Mouse (Mus musculus) regulatory T cell (primary cell): ENCODE measurements around the gene Cep170b.

ENCODE experiments used
- in situ Hi-C: fragments of 300-600 bp; cut with MboI, MseI; formaldehyde crosslinking; loops from one replicate; pipeline ENCODE4 v1.15.1; 2025; ENCODE audit warnings: high pct_unique_total_duplicates

Cep170b gene

DNA sequence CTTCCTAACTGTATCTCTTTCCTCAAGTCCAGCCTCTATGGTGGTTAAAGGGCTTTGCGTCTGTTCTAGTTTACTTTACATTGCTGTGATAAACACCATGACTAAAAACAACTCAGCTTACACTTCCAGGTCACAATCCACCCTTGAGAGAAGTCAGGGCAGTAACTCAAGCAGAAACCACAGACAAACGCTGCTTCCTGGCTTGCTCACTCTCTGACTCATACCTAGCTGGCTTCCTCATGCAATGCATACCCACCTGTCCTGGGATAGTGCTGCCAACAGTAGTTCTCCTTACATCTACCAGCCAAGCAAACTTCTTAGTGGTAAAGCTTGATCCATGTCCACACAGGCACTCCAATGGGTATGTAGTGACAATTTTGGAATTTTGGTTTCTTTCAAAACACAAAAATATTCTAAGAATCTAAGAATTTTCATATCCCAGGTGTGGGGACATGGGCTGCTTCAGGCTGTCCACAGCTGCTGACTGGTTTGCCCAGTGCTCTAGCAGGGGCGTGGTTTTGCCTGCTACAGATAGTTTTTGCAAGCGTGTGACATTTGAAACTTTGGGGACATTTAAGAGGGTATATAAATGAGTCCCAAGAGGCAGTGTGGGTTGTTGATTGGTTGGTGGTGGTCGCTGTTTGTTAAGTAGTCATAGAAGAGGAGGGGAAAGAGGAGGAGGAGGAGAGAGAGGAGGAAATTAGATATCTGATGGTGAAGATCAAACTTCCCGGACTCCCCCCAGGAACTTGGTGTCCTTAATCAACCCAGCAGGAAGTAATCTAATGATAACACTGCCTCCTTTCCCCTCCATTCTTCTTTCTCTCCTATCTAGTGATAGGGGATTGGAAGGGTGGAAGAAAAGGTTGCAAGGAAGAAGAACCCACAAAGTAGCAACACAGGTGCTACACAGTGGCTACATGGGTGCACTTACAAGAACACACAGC is 17.6 kb upstream of the Cep170b start:
- in situ Hi-C loops, result no loop called here

DNA sequence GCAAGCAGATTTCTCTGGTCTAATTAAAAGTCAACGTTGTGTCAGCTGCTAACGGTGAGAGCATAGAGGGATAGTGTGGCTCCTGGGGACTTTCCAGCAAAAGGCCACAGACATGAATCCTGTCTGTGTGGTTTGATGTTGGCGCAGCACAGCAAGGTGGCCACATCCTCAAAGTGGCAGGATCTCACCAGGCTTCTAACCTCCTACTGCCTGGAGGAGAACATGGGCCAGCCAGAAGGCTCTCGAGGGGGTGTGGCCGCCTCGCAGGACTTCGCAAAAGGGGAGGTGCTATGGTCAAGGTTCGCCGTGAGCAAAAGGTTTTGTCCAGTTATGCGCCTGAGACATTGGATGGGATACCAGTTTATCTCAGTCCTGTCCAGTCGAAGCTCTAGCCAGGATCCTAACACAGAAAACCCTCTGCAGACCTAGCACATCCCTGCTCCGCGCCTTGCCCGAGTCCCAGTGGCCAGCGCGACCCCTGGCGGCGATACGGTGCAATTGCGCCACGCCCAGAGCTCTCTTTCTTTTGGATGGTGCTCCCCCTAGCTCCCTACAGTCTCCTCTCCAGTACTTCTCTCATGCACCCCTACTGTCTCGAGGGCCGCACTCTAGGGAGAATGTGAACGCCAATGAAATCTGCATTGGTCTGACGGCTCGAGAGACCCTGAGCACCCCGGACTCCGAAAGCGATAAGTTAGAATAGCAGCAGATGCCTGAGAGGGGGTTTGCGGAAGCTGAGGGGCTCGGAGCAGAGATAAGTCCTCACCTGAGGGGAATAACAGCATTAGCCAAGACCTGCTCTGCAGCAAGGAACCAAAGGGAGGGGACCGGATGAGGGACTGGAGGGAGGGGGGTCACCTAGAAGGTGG is 13.3 kb upstream of the Cep170b start:
- in situ Hi-C loops, result loop anchor here (5.0 kb wide), 1 partner anchor 50 kb away; no protein-coding TSS in a partner anchor

DNA sequence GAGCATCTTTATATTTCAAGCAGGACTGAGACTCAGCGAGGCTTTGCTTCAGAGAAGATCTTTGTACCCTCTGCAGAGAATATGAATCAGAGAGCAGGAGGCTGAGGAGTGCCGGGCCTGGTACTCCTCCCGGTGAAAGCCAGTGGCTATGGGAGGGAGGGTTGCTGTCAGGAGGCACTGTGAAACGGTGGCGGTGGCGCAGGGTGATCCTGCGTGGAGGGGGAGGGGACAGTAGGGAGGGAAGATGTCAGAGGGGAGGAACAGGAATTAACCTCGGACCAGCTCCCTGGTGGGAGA is 12.7 kb upstream of the Cep170b start:
- in situ Hi-C loops, result loop anchor here (5.0 kb wide), 1 partner anchor 50 kb away; no protein-coding TSS in a partner anchor

DNA sequence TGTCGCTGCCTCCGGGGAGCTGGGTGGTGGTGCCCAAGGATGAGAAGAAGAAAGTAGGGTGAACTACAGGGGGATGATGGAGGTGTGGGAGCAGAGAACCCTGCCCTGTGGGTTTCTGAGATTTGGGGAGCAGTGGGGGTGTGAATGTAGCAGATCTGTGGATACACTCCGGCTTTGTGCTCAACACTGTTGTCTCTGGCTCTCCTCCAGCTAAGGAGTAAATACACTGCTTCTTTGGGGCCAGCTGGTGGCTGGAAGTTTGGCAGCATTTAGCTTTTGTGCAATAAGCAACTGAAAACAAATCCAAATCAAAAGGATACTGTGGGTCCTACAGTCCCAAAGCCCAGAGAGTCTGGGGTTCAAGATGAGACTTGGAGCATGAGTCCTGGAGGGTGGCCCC is 6.3 kb upstream of the Cep170b start:
- in situ Hi-C loops, result no loop called here

DNA sequence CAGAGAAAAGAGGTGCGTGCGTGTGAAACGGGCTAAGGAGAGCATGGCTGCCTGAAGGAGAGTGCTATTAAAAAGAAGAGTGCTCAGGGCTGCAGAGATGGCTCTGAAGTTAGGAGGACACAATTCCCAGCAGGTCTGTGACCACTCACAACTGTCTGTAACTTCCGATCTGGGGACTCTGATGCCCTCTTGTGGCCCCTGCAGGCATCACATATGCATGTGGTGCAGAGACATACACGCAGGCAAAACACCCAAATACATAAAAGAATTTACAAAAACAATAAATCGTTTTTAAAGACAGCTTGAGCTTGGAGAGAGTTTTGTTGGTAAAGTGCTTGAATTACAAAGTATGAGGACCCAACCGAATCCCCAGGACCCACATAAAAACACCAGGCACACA is 3.1 kb upstream of the Cep170b start:
- in situ Hi-C loops, result no loop called here

DNA sequence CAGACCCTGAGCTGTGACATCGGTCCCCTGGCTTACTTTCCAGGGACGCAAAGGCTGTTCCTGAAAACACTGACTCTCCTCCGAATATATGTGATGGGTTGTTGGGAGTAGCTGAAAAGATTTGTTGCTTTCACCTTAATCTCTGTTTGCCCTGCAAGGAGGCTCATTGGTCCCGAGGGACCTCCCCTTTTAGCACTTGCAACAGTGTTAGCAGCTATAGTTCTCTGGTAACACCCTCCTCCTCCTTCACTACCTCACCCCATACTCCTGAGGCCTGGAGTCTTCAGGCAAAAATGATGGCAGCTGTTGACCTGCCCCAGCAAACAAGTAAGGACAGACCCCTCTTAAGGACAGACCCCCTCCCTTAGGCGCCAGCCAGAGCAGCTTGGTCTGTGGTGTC is 1.3 kb upstream of the Cep170b start:
- in situ Hi-C loops, result no loop called here

DNA sequence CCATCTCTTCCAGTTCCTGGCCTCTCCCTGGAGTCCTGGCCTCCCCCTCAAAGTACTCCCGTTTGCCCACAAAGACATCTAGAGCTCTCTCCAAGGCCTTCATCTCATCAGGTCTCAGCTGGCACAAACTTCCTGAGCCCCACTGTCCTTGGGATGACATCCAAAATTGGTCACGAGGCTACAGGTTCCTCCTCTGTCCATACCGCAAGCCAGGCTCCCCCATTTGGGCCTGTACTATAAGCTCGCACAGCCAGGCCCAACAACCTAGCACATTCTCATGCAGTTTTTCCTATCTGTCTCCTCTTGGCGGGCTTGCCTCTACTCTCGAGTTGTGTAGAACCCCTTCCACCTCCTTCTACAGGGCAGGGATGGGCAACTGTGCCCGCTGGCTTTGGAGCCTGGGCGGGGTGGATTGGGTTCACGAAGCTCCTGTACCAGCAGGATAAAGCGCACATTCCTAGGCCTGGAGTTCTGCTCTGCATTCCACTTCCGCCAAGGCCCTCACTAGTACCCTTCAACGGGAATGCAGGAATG is 702 bp downstream of the Cep170b start:
- in situ Hi-C loops, result no loop called here

DNA sequence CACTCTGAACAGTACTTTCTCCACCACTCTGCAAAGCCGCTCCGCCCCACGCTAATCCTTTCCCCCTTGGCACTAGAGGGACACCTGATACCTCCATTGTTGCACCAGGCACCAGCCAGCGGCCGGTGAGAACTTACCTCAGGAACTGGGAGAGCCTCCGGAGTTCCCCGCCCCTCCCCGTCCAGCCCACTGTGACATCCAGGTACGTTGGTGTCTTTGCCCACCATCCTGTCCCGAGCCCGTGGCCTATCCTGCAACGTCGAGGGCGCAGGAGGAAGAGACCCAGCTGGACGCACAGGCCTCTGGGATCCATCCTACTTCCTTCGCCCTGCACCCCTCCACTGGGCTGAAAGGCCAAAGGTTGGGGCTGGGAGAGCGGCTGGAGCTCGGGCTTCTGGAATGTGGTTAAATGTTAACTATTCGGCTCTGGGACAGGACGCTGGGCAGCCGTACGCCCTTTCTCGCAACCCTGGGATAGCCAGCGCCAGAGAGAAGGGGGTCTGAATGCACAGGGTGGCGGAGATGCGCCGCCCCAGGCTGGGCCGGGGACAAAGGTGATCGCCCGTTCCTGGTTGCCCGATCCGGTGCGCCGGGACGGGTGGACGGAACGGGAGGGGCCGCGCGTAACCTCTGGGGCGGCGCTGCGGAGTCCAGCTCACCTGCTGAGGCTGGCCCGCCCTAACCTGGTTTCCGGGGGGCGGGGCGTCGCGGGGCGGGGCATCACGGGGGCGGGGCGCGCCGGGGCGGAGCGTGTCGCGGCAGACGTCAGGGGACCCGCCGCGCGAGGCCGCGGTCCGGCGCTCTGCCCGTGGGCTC is 1.4 kb downstream of the Cep170b start:
- in situ Hi-C loops, result no loop called here

DNA sequence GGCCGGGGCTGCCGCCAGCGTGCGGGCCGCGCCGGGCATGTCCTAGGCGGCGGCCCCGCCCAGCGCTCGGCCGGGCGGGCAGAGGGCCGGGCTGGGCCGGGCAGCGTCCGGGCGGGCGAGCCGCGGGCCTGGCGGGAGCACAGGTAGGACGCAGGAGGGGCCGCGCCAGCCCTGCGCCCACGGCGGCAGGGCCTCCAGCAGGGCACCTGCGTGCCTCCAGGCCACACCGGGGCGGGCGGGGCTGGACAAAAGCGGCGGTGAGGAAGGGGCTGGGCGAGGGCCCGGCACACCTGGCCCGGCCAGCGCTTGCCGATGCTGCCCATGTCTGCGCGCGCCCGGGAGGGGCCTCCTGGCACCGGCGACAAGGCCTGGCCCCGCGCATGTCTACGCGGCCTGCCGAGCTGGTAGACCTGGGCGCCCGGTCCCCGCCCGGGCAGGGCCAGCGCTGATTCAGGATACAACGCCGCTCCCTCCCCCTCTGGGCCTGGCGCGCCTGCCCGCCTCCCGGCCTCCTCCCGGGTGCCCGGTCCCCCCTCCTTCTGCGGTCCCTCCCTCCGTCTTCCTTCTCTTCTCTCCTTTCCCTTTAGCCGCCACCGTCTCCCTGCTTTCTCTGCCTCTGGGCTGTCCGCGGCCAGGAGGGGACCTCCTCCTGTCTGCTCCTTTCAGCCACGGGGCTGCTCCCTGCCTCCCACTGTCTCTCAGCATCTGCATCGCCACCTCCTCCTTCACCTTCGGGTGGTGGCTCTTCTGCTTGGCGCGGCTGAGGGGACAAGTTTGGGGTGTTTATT is 2.2 kb downstream of the Cep170b start:
- in situ Hi-C loops, result no loop called here

DNA sequence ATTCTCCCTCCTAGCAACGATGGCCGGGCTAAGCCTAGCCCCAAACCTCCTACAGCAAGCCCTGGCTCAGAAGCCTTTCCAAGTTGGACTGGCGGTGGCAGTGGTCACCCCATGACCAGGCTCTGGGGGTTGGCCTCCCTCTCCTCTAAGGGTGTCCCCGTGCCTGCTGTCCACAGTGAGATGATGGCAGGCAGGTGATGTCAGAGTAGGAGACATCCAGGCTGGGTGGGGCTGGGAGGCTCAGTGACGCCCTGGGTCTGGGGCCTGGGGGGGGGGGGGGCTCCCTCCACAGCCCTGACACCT is 2.7 kb downstream of the Cep170b start:
- in situ Hi-C loops, result no loop called here

DNA sequence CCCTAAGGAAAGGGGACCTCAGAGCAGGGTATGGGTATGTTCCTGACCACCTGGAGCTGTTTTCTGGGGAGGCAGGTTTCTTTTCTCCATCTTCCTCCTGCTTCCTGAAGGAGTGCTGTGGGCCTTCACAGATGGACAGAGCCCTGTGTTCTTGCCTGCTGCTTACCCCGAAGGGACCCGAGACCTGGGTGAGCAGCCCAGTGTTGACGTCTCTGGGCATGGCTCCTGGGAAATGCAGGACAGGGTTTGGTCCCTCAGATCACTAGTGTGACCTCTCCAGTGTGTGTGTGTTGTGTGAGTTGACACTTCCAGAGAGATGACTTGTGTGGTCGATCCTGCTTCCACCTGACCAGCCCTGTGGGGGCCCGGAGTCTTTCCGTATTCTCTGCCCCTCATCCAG is 3.2 kb downstream of the Cep170b start:
- in situ Hi-C loops, result no loop called here

DNA sequence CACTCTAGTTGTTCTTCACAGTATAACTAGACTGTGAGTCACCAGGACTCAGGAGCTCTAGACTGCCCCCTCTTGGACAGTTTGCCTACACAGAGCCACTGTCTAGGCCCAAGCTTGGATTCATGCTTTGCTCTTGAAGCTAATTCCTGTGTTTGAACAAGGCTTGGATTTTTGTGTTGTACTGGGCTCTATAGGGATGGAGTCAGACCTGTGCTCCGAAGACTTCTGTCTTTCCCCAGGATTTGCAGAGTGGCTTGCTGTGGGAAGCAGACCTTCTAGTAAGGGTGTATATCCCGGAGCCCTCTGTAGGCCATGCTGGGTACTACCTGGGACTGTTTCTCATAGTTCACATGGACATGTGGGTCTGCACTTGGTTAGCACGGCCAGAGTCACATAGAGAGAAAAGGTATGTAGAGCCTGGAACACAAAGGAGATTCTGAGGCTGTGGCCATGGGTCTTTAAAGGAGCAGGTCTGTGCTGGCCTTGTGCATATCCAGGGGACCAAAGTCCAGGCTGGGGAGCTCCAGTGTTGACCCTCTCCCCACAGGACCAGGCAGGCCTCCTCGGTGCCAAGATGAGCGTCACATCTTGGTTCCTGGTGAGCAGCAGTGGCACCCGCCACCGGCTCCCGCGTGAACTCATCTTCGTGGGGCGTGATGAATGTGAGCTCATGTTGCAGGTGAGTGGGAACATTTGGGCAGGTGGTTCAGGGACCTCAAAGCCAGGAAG is 4.0 kb downstream of the Cep170b start:
- in situ Hi-C loops, result no loop called here

DNA sequence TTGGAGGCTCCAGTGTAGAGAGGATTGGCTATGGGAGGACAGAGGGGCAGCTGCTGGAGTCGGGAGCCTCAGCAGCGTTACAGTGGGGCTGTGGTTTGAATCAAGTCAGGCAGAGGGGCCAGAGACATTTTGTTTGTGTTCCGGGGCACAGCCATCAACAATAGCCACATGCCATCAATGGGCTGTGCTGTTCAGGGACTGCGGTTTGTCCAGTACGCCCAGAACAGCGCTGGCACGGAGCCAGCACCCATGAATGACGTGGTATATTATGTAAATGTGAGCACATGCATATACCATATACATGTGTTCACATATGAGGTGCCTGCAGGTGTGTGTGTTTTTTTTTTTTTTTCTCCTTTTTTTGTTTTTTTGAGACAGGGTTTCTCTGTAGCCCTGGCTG is 7.5 kb downstream of the Cep170b start:
- in situ Hi-C loops, result no loop called here

DNA sequence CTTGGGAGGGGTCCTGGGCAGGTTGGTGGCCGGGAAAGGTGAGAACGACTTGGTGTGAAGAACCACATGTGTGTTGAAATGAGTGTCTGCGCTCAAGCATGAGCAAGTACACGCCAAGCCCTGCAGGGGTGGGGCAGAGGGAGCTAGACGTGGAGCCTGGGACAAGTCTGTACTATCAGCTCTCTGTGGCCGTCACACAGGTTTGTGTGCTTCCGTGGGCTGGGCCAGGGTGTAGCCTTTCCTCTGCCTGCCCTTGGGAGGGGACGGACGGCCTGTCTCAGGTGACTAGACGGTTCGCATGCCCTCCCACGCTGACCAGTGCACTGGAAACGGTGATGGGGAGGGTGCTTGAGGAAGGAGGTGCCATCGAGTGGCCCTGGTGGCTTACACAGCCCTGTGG is 10.6 kb downstream of the Cep170b start:
- in situ Hi-C loops, result no loop called here

DNA sequence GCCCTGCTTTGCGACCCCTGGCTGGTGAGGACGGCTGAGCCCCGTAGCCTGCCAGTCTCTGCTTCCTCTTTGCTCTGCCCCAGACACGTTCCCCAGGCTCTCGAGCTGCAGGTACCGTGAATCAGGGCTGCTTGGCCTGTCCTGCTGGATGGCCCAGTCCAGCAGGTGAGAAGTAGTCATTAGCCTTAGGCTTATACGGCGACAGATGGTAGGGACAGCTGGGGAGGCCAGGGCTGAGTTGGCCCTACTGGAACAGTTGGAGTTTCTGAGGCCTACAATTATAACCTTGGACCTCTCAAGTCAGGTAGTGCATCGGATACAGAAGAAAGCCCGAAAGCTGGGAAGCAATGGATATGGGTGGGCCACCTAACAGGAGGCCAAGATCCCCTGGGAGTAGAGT is 12.3 kb downstream of the Cep170b start:
- in situ Hi-C loops, result no loop called here

DNA sequence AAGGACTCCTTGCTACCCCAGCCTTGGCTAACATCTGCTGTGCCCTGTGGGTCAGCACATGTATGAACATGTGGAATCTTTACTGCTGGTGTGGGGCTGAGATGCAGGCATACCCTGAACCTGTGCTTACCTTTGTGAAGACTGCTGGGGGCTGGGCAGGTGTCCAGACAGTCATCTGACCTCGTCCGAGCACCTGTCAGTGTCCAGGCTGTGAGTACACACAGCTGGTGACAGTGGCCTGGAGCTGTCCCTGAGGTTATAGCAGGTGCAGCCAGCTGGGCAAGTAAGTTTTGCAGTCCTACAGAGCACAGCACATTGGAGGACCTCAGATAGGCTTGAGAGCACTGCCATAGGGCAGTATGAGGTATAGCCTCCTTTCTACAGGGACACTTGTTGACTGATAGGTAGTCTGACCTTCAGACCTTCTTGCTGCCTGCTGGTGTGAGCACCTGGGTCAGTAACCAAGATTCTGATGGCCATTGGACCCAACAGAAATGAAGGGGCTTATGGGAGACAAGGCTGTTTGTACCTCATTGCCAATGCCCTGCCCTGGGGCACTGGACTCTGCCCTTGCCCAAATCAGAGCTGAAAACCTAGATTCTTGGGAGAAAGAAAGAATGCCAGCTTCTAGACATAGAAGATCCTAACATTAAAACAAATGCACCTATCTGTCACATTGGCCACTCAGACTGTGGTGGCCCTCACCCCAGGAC is 14.0 kb downstream of the Cep170b start:
- in situ Hi-C loops, result no loop called here

DNA sequence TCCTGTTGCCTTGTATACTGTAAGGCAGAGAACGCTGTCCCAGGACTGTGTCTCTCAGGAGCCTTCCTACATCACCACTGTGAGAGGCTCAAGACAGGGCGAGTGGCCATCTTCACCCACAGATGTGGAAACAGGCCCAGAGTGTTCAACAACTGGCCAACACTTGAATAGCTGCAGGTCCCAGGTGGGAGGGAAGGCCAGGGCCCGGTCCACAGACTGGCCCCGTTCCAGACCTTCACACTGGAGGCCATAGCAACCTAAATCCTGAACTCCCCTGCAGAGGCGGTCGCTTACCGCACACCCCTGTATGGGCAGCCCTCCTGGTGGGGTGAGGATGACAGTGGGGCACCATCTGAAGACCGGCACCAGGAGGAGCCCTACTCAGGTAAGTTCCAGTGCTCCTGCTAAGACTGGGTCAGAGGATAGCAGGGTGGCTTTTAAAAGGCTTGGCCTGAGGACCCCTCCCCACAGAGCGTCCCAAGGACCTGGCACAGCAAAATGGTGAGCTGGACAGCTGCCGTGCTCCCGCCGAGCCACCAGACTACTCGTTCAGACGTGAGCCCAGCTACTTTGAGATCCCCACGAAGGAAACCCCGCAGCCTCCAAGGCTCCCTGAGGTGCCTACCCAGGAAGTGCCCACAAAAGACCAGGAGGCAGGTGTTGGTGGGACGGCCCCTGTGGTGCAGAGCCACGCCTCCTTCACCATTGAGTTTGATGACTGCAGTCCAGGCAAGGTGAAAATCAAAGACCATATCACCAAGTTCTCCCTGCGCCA is 14.8 kb downstream of the Cep170b start:
- in situ Hi-C loops, result no loop called here

DNA sequence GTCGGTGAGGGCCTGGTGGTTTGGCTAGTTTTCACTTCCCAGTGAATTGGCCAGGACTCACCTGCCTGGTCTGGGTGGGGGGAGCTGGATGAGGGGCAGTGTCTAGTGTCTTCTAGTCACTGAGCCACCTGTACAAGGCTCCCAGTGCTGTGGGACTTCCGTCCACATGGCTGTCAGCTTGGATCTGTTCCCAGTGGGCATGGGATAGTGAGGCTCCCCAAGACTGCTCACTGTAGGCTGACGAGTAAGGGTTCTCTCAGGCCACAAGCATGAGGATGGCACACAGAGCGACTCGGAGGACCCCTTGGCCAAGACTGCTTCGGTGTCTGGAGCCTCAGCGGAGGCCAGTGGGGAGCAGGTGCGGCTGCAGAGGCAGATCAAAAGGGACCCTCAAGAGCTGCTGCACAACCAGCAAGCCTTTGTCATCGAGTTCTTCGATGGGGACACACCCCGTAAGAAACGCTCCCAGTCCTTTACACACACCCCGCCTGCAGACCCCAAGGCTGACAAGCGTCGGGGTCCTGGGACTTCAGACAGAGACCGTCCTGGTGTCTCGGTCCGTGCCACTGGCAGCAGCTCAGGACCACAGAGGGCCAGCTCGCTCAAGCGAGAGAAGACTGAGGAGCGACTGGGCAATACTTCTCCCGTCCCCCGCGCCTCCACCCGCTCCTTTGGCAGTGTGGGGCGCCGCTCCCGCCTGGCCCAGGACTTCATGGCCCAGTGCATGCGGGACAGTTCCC is 15.8 kb downstream of the Cep170b start:
- in situ Hi-C loops, result no loop called here
